11 mouse cellular contexts compared by ENCODE assay signal in the genomic region with DNA sequence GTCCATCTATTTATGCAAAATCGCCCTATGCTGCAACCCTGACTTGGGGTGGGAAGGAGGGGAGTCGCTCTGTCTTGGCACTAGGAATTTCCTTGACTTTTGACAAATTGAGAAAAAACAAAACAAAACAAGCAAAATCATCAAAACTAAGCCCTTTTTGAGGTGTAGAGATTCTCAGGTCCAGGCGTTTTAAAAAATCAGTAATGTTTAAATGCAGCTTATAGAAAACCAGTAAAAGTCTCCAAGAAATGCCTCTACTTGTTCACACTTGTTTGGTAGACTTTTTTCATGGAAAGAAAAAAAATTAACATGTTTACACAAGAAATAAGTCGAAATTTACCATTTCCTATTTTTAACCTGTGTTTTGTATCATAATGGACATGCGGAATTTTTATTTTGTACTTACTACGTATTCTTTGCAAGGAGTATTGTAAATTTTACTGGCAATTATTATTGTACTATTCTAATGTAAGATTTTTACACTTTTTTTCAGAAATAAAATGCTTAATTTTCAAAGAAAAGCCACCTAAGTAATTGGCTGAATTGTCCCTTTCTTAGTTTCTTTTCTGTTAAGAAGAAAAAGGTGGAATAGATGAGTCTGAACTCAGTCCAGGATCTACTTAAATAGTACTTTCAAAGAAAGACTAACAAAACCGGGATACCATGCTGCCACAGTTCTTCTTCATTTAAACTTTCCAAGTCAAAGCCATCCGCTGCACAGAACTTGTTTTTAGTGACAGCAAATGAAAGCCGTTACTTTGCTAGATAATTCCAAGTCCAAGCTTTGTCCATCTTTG. TPM values are rescaled to one million over a fixed set of nuclear protein-coding genes. Genes with fewer than 3 reads are reported as not detected.
A peak's percentile ranks its signal among the peaks of the same experiment; 100 is the strongest.
DNase-seq lines count a peak whose midpoint lies in the region; ATAC-seq and TF ChIP-seq lines count a peak whose summit lies in the region.
"Had no signal": no experiment of that assay in that cellular context is flagged by ENCODE, and none has a peak within 500 bp of the region (broad histone marks: within the 10 kb centered on the region; RNA-seq: fewer than 3 reads in every experiment).

No protein-coding gene starts in this region.

- TF ChIP-seq CTCF in midbrain, postnatal 0 days (IDR thresholded peaks at IDR 0.05) = no peak

- intact Hi-C loops in heart, postnatal 36 days (cut with DNase I) = loop anchor here (5.0 kb wide), 1 partner anchor 146 kb away; no protein-coding TSS in a partner anchor

- no peaks in the 10 kb centered on the region for H3K36me3 ChIP-seq in heart, embryonic 15.5 days
- H3K36me3 ChIP-seq in embryonic facial prominence, embryonic 11.5 days (replicated peaks; ENCODE audit: control insufficient read depth, insufficient read depth, low read depth, low read length) = no peaks in the 10 kb centered on the region
- no peaks in the 10 kb centered on the region for H3K36me3 ChIP-seq in hindbrain, embryonic 16.5 days (ENCODE audit: control insufficient read depth, insufficient read depth, low read length)
- H3K36me3 ChIP-seq in midbrain, postnatal 0 days (ENCODE audit: insufficient read depth, low read length) = no peaks in the 10 kb centered on the region

- H3K27ac ChIP-seq in heart, embryonic 15.5 days = no peak overlapping the region
- H3K27ac ChIP-seq in embryonic facial prominence, embryonic 11.5 days (replicated peaks; ENCODE audit: low read depth, low read length) = peak overlapping the region; percentile 78
- H3K27ac ChIP-seq in hindbrain, embryonic 16.5 days (ENCODE audit: low read depth, low read length) = no peak overlapping the region
- no peak overlapping the region for H3K27ac ChIP-seq in midbrain, postnatal 0 days (ENCODE audit: low read depth, low read length)

- no peaks in the 10 kb centered on the region for H3K9me3 ChIP-seq in heart, embryonic 15.5 days (replicated peaks)
- H3K9me3 ChIP-seq in embryonic facial prominence, embryonic 11.5 days (replicated peaks; ENCODE audit: control insufficient read depth, low read length) = no peaks in the 10 kb centered on the region
- H3K9me3 ChIP-seq in hindbrain, embryonic 16.5 days (ENCODE audit: control insufficient read depth, low read length) = no peaks in the 10 kb centered on the region
- no peaks in the 10 kb centered on the region for H3K9me3 ChIP-seq in midbrain, postnatal 0 days (ENCODE audit: low read length)

- H3K9ac ChIP-seq in heart, embryonic 15.5 days = no peak overlapping the region
- peak overlapping the region; percentile 80 for H3K9ac ChIP-seq in embryonic facial prominence, embryonic 11.5 days (replicated peaks; ENCODE audit: low read length)
- H3K9ac ChIP-seq in hindbrain, embryonic 16.5 days (ENCODE audit: low read depth, low read length) = no peak overlapping the region
- no peak overlapping the region for H3K9ac ChIP-seq in midbrain, postnatal 0 days (replicated peaks; ENCODE audit: low read length, poor library complexity, severe bottlenecking)

- 11% methylated on average over 9 of the region's 9 CpGs for WGBS in heart, embryonic 15.5 days
- WGBS in embryonic facial prominence, embryonic 11.5 days = 4% methylated on average over 9 of the region's 9 CpGs
- WGBS in hindbrain, embryonic 16.5 days = 6% methylated on average over 9 of the region's 9 CpGs
- 3% methylated on average over 9 of the region's 9 CpGs for WGBS in midbrain, postnatal 0 days

- no peak for DNase-seq in heart, postnatal 36 days
- DNase-seq in embryonic facial prominence, embryonic 11.5 days (ENCODE audit: low spot score) = peak; percentile 44
- no peak for DNase-seq in midbrain, postnatal 0 days (ENCODE audit: low spot score)
- no peak for DNase-seq in adrenal gland, adult (ENCODE audit: inconsistent age in 2 of 2, low spot score in 1 of 2)
- DNase-seq in layer of hippocampus, postnatal 25 days (ENCODE audit: extremely low spot score in 1 of 2, low spot score in 1 of 2) = no peak

- peak overlapping the region; percentile 90 for H3K4me2 ChIP-seq in heart, embryonic 15.5 days
- H3K4me2 ChIP-seq in embryonic facial prominence, embryonic 11.5 days (ENCODE audit: low read depth, low read length) = peak overlapping the region; percentile 88
- H3K4me2 ChIP-seq in hindbrain, embryonic 16.5 days (ENCODE audit: low read length) = no peak overlapping the region; the same call in 1 of the 2 replicates
- no peak overlapping the region for H3K4me2 ChIP-seq in midbrain, postnatal 0 days (ENCODE audit: low read depth, low read length, poor library complexity, severe bottlenecking)

- peak overlapping the region; percentile 53 for H3K4me3 ChIP-seq in heart, embryonic 15.5 days
- H3K4me3 ChIP-seq in embryonic facial prominence, embryonic 11.5 days (ENCODE audit: low read depth, low read length) = peak overlapping the region; percentile 66
- peak overlapping the region; percentile 42 for H3K4me3 ChIP-seq in hindbrain, embryonic 16.5 days (ENCODE audit: low read length)
- peak overlapping the region; percentile 35; the same call in 1 of the 2 replicates for H3K4me3 ChIP-seq in midbrain, postnatal 0 days (ENCODE audit: low read depth, low read length)

- peaks cover 94% of the 10 kb centered on the region for H3K27me3 ChIP-seq in heart, embryonic 15.5 days
- peaks cover 51% of the 10 kb centered on the region for H3K27me3 ChIP-seq in embryonic facial prominence, embryonic 11.5 days (ENCODE audit: control insufficient read depth, insufficient read depth, low read length)
- H3K27me3 ChIP-seq in hindbrain, embryonic 16.5 days (replicated peaks; ENCODE audit: control insufficient read depth, insufficient read depth, low read length) = peaks cover 57% of the 10 kb centered on the region
- H3K27me3 ChIP-seq in midbrain, postnatal 0 days (ENCODE audit: insufficient read depth, low read length) = peaks cover 73% of the 10 kb centered on the region

- peaks cover 24% of the 10 kb centered on the region for H3K4me1 ChIP-seq in heart, embryonic 15.5 days (replicated peaks)
- peaks cover 3% of the 10 kb centered on the region; the same call in 1 of the 2 replicates for H3K4me1 ChIP-seq in embryonic facial prominence, embryonic 11.5 days (ENCODE audit: control insufficient read depth, insufficient read depth, low read length)
- peaks cover 17% of the 10 kb centered on the region for H3K4me1 ChIP-seq in hindbrain, embryonic 16.5 days (ENCODE audit: control insufficient read depth, insufficient read depth, low read depth, low read length)
- H3K4me1 ChIP-seq in midbrain, postnatal 0 days (ENCODE audit: insufficient read depth, low read length) = 0 out of 2 replicates have a peak, but pooled peaks cover 3% of the 10 kb centered on the region

- ATAC-seq in heart, embryonic 15.5 days (replicated peaks; ENCODE audit: insufficient number of reproducible peaks, insufficient read depth, low FRiP score, low read depth) = no peak
- ATAC-seq in embryonic facial prominence, embryonic 11.5 days (replicated peaks; ENCODE audit: insufficient number of reproducible peaks, low FRiP score, low TSS enrichment, low read depth) = no peak
- no peak for ATAC-seq in hindbrain, embryonic 16.5 days
- no peak for ATAC-seq in midbrain, postnatal 0 days (ENCODE audit: low FRiP score)
- ATAC-seq in cerebellum, adult (ENCODE audit: insufficient number of reproducible peaks, low FRiP score, low TSS enrichment) = no peak
- ATAC-seq: CD4-positive, CD25-positive, alpha-beta regulatory T cell, adult 4 months had no signal

RNA-seq across cellular contexts. Expression of a gene that starts 2.3 kb away (rescaled TPM):
- polyA plus RNA-seq in heart, embryonic 15.5 days (2015; fragmentation: Nextera tagmentation; extraction: Ambion mirVana) = 0.05 TPM in 1 of 2 replicates, not detected in the other
- total RNA-seq in heart, postnatal 36 days (2021) = under 1 TPM; 0.05 to 0.08 TPM
- 7.7 and 8.2 TPM in 2 replicates for polyA plus RNA-seq in embryonic facial prominence, embryonic 11.5 days (2014; fragmentation: Nextera tagmentation; extraction: Ambion mirVana)
- polyA plus RNA-seq in hindbrain, embryonic 16.5 days (2015; fragmentation: Nextera tagmentation; extraction: Ambion mirVana) = 0.43 and 0.75 TPM in 2 replicates
- total RNA-seq in midbrain, postnatal 0 days (2014; rRNA removed) = 2.4 and 2.5 TPM in 2 replicates
- 0.59 and 0.74 TPM in 2 replicates for polyA plus RNA-seq in midbrain, postnatal 0 days (2015; fragmentation: Nextera tagmentation; extraction: Ambion mirVana)
- 1 to 10 TPM in 1 of 2 experiments, under 1 TPM in 1; 0.71 to 1.0 TPM for total RNA-seq in layer of hippocampus, postnatal 25 days (2021)
- total RNA-seq: common myeloid progenitor, adult 5-6 weeks had no signal
- polyA plus RNA-seq: CD4-positive, CD25-positive, alpha-beta regulatory T cell, adult 4 months; heart, embryonic 16.5 days had no signal

RNA-seq across cellular contexts. Expression of a gene that starts 39.6 kb away (rescaled TPM):
- polyA plus RNA-seq in heart, embryonic 15.5 days (2015; fragmentation: Nextera tagmentation; extraction: Ambion mirVana) = 353 and 399 TPM in 2 replicates
- 100 to 1,000 TPM; 212 to 214 TPM for total RNA-seq in heart, postnatal 36 days (2021)
- polyA plus RNA-seq in embryonic facial prominence, embryonic 11.5 days (2014; fragmentation: Nextera tagmentation; extraction: Ambion mirVana) = 952 and 1,036 TPM in 2 replicates
- 428 and 449 TPM in 2 replicates for polyA plus RNA-seq in hindbrain, embryonic 16.5 days (2015; fragmentation: Nextera tagmentation; extraction: Ambion mirVana)
- 269 and 303 TPM in 2 replicates for total RNA-seq in midbrain, postnatal 0 days (2014; rRNA removed)
- 441 and 472 TPM in 2 replicates for polyA plus RNA-seq in midbrain, postnatal 0 days (2015; fragmentation: Nextera tagmentation; extraction: Ambion mirVana)
- 100 to 1,000 TPM; 196 to 221 TPM for total RNA-seq in layer of hippocampus, postnatal 25 days (2021)

Comparison
In these comparisons a context has a peak if more than half of its experiments do, and no peak if none do; other contexts are left out.
1. H3K4me2 ChIP-seq: peak in heart, embryonic 15.5 days (single experiment) and embryonic facial prominence, embryonic 11.5 days (single experiment); none in hindbrain, embryonic 16.5 days (single experiment) and midbrain, postnatal 0 days (single experiment).
2. Peak in every context shown above with its lines, with median percentiles within 50 percentile points of each other: H3K4me3 ChIP-seq.